Mouse (Mus musculus) right cerebral cortex, postnatal 25 days (tissue): ENCODE measurements around the gene Tnni2.

Experiments
- DNase-seq: peaks from one replicate; pipeline ENCODE4 v3.0.0; 2022

Tnni2 gene

DNA sequence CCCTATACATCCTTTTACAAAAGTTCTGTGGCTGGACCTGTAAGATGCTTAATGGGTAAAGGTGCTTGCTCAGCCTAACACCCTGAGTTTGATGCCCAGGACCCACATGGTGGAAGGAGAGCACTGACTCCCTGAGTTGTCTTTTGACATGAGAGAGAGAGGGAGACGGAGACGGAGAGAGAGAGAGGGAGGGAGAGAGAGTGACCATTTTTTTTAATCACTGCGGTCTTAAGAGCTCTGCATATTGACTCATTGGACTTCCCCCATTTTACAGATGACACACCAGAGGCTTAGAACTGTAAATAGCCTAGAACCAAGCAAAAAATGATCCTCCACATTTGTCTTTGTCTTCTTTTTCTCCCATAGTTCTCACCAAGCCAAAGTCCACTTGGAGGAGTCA is 46.4 kb downstream of the Tnni2 start:
- no peak for DNase-seq

DNA sequence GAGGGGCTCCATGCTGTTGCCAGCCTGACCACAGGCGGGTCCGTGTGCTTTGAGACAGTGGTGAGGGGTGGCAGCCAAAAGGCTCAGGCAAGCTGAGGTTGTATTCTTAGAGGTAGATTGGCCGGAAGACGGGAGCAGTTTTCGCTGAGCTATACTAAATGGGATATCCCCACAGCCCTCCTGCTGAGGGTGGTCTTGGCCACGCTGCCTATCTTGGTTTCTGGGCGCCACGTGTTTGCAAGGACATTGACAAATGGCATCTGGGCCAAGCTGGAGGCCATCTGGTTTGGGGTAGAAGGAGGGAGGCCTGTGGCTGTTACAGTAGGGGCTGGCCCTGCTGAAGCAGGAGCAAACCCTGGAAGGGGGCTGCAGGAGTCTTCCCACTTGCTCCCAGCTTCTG is 51.9 kb downstream of the Tnni2 start:
- no peak for DNase-seq
